Mouse (Mus musculus): ENCODE results near the gene Sap30.

DNA sequence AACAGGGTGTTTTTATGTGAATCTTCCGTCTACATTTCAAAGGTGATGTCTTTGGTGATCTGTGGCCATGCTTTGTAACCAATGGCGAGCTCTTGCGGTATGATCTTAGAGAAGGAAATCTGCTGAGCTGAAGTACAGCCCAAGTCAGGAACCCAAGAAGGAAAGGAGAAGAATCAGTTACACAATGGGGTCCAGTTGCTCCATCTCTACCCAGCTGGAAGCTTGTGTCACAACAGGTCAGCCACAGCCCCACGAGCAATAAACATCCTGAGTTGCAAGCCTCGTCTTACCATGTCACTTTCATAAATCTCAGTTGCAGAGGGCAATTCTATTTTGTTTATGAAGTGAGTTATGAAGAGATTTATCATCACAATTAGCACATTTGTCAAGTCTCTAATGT lies 54.9 kb downstream of the Sap30 start:
- no peak for TF ChIP-seq MYOD1 (IDR thresholded peaks at IDR 0.05; ENCODE audit: control insufficient read depth, insufficient read length, low read depth)
- no peak for TF ChIP-seq CTCF (IDR thresholded peaks at IDR 0.05; ENCODE audit: control insufficient read depth, insufficient read depth, insufficient read length)

All from C2C12 (cell line).